Mouse (Mus musculus): ENCODE results near the gene Ddc. TPM values are rescaled to one million over a fixed set of nuclear protein-coding genes. Genes with fewer than 3 reads are reported as not detected.
A peak's percentile ranks its signal among the peaks of the same experiment; 100 is the strongest.

The Ddc gene
- polyA plus RNA-seq, 1 experiment from 2014 or later: 12.4 TPM

DNA sequence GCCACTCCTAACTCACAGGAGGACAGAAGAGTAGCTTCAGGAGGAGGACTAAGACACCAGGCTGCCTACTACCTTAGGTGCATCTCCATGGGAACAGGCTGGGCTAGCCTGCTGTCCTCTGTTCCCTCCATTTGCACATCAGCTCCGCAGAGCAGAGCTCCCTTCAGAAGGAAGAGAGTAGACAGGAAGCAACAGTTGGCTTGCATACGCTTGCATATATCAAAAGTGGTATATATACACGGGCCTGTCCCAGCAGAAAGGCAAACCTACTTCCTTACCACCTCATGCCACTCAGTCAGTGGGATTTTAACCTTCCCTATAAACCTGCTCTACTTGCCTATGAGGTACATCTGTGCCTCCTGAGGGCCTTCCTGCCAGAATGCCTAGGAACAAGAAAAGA lies 9.2 kb downstream of the Ddc start:
- Histone ChIP-seq H3K36me3 (ENCODE audit: insufficient read depth, low read length) (no peaks in the 10 kb centered on the region), H3K4me3 (ENCODE audit: low read depth, low read length) (no peak overlapping the region), H3K4me1 (ENCODE audit: insufficient read depth, low read depth, low read length) (no peaks in the 10 kb centered on the region), H3K9me3 (ENCODE audit: low read length) (no peaks in the 10 kb centered on the region), H3K27ac (ENCODE audit: low read length) (no peak overlapping the region), H3K9ac (replicated peaks; ENCODE audit: low read depth) (no peak overlapping the region), H3K4me2 (replicated peaks; ENCODE audit: low read depth, low read length) (no peak overlapping the region), H3K27me3 (replicated peaks; ENCODE audit: insufficient read depth, low read length) (no peaks in the 10 kb centered on the region)
- no peak for DNase-seq (ENCODE audit: low spot score)
- ATAC-seq: no peak
- TF ChIP-seq EP300 (IDR thresholded peaks at IDR 0.05): no peak
- TF ChIP-seq CTCF (IDR thresholded peaks at IDR 0.05): no peak
- 64% methylated on average over 3 of the region's 3 CpGs for WGBS

DNA sequence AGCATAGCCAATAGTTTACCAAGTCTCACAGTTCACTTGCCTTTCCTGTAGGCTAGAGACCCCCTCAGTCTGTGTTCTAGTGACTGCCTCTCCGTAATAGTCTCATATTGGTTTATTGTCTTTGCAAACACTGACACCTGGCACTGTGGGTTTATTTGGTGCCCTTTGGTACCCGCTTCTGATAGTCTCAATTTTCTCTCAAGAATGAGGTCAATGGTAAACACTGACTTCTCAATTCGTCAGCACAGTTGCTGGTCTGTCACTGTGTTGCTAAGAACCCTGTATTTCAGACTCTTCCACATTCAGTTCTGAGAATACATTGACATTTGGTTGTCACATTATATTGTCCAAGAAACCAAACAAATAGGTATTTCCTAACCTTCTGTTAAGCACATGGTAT lies 9.9 kb downstream of the Ddc start:
- no peaks in the 10 kb centered on the region for H3K27me3 ChIP-seq (replicated peaks; ENCODE audit: insufficient read depth, low read length)
- TF ChIP-seq CTCF (IDR thresholded peaks at IDR 0.05) (no peak), EP300 (IDR thresholded peaks at IDR 0.05) (no peak)
- no peak overlapping the region for H3K4me2 ChIP-seq (replicated peaks; ENCODE audit: low read depth, low read length)
- no peaks in the 10 kb centered on the region for H3K9me3 ChIP-seq (ENCODE audit: low read length)
- DNase-seq (ENCODE audit: low spot score) (no peak), ATAC-seq (no peak)
- H3K4me3 ChIP-seq (ENCODE audit: low read depth, low read length): no peak overlapping the region
- no peak overlapping the region for H3K9ac ChIP-seq (replicated peaks; ENCODE audit: low read depth)
- WGBS: 62% methylated on average over 3 of the region's 3 CpGs
- H3K27ac ChIP-seq (ENCODE audit: low read length): no peak overlapping the region
- H3K36me3 ChIP-seq (ENCODE audit: insufficient read depth, low read length): no peaks in the 10 kb centered on the region
- H3K4me1 ChIP-seq (ENCODE audit: insufficient read depth, low read depth, low read length): no peaks in the 10 kb centered on the region

GRCm38 (mm10) chr11:11886403-11886998 lies 11.4 kb downstream of the Ddc start:
- TF ChIP-seq EP300 (IDR thresholded peaks at IDR 0.05): no peak
- TF ChIP-seq CTCF (IDR thresholded peaks at IDR 0.05): no peak
- ATAC-seq (no peak), DNase-seq (ENCODE audit: low spot score) (peak; percentile 24)
- Histone ChIP-seq H3K9ac (replicated peaks; ENCODE audit: low read depth) (no peak overlapping the region), H3K36me3 (ENCODE audit: insufficient read depth, low read length) (no peaks in the 10 kb centered on the region), H3K27ac (ENCODE audit: low read length) (no peak overlapping the region), H3K9me3 (ENCODE audit: low read length) (no peaks in the 10 kb centered on the region), H3K4me2 (replicated peaks; ENCODE audit: low read depth, low read length) (no peak overlapping the region), H3K27me3 (replicated peaks; ENCODE audit: insufficient read depth, low read length) (no peaks in the 10 kb centered on the region), H3K4me3 (ENCODE audit: low read depth, low read length) (no peak overlapping the region), H3K4me1 (ENCODE audit: insufficient read depth, low read depth, low read length) (no peaks in the 10 kb centered on the region)
- 33% methylated on average over 4 of the region's 4 CpGs for WGBS

- Histone ChIP-seq H3K27me3 (replicated peaks; ENCODE audit: insufficient read depth, low read length) (no peaks in the 10 kb centered on the region), H3K4me1 (ENCODE audit: insufficient read depth, low read depth, low read length) (peaks cover 3% of the 10 kb centered on the region; the same call in 1 of the 2 replicates), H3K4me3 (ENCODE audit: low read depth, low read length) (no peak overlapping the region), H3K27ac (ENCODE audit: low read length) (no peak overlapping the region), H3K4me2 (replicated peaks; ENCODE audit: low read depth, low read length) (no peak overlapping the region), H3K9me3 (ENCODE audit: low read length) (no peaks in the 10 kb centered on the region), H3K9ac (replicated peaks; ENCODE audit: low read depth) (no peak overlapping the region), H3K36me3 (ENCODE audit: insufficient read depth, low read length) (no peaks in the 10 kb centered on the region)
- ATAC-seq: no peak
- no peak for DNase-seq (ENCODE audit: low spot score)
- 28% methylated on average over 3 of the region's 3 CpGs for WGBS
- TF ChIP-seq EP300 (IDR thresholded peaks at IDR 0.05) (no peak), CTCF (IDR thresholded peaks at IDR 0.05) (no peak)
Observed at GRCm38 (mm10) chr11:11885921-11886320, 12.0 kb downstream of the Ddc start.

DNA sequence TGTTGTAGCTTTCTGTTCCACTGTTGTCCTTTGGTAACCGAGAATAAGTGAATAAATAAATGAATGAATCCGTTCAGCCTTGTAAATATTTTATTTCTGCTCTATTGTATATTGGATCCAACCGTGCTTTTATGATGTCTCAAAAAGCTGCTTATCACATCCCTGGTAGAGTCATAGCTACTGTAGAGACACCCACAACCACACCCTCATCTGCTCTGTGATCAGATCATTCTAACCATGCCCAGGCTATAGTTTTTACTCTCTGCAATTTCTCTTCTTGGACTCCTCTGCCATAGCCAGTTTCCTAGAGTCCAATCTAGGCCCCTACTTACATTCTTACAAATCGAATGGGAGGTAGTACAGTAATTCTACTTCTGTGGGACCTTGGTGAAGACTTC lies 12.7 kb downstream of the Ddc start:
- 46% methylated on average over 4 of the region's 4 CpGs for WGBS
- Histone ChIP-seq H3K9ac (replicated peaks; ENCODE audit: low read depth) (no peak overlapping the region), H3K27me3 (replicated peaks; ENCODE audit: insufficient read depth, low read length) (no peaks in the 10 kb centered on the region), H3K9me3 (ENCODE audit: low read length) (no peaks in the 10 kb centered on the region), H3K36me3 (ENCODE audit: insufficient read depth, low read length) (no peaks in the 10 kb centered on the region), H3K4me1 (ENCODE audit: insufficient read depth, low read depth, low read length) (peaks cover 3% of the 10 kb centered on the region; the same call in 1 of the 2 replicates), H3K27ac (ENCODE audit: low read length) (no peak overlapping the region), H3K4me3 (ENCODE audit: low read depth, low read length) (no peak overlapping the region), H3K4me2 (replicated peaks; ENCODE audit: low read depth, low read length) (no peak overlapping the region)
- TF ChIP-seq EP300 (IDR thresholded peaks at IDR 0.05) (no peak), CTCF (IDR thresholded peaks at IDR 0.05) (no peak)
- ATAC-seq (no peak), DNase-seq (ENCODE audit: low spot score) (no peak)

- no peak overlapping the region for H3K9ac ChIP-seq (replicated peaks; ENCODE audit: low read depth)
- no peak overlapping the region for H3K4me3 ChIP-seq (ENCODE audit: low read depth, low read length)
- no peak overlapping the region for H3K4me2 ChIP-seq (replicated peaks; ENCODE audit: low read depth, low read length)
Observed at GRCm38 (mm10) chr11:11884533-11885245, 13.3 kb downstream of the Ddc start.

More at GRCm38 (mm10) chr11:11884533-11885245, 13.3 kb downstream of the Ddc start:
- no peaks in the 10 kb centered on the region for H3K27me3 ChIP-seq (replicated peaks; ENCODE audit: insufficient read depth, low read length)
- DNase-seq (ENCODE audit: low spot score) (no peak), ATAC-seq (peak; percentile 46; the same call in 1 of the 2 replicates)
- no peaks in the 10 kb centered on the region for H3K36me3 ChIP-seq (ENCODE audit: insufficient read depth, low read length)
- 28% methylated on average over 11 of the region's 11 CpGs for WGBS
- TF ChIP-seq CTCF (IDR thresholded peaks at IDR 0.05) (no peak), EP300 (IDR thresholded peaks at IDR 0.05) (peak; percentile 25; the same call in 1 of the 2 replicates)
- H3K4me1 ChIP-seq (ENCODE audit: insufficient read depth, low read depth, low read length): peaks cover 3% of the 10 kb centered on the region; the same call in 1 of the 2 replicates
- no peak overlapping the region for H3K27ac ChIP-seq (ENCODE audit: low read length)
- H3K9me3 ChIP-seq (ENCODE audit: low read length): no peaks in the 10 kb centered on the region
